Mouse (Mus musculus) heart, embryonic 13.5 days (tissue): ENCODE measurements around the gene Sox21. TPM values are rescaled to one million over a fixed set of nuclear protein-coding genes. Genes with fewer than 3 reads are reported as not detected.

Experiments used
- ATAC-seq: fragments of 200-750 bp; cut with Nextera tagmentation; 2 replicates; pipeline ENCODE4 v1.8.0; 2017; ENCODE audit warnings: moderate TSS enrichment; ENCODE audit not compliant: insufficient number of reproducible peaks, low FRiP score, low TSS enrichment; ENCODE audit errors: extremely low read depth
- H3K27ac ChIP-seq: fragments of 300-500 bp; sonication (generic); replicated peaks from 2 replicates; pipeline ENCODE4 v1.5.1; 2015; ENCODE audit warnings: moderate library complexity, mild to moderate bottlenecking, inconsistent platforms
- H3K27me3 ChIP-seq: fragments of 300-500 bp; sonication (generic); replicated peaks from 2 replicates; pipeline ENCODE4 v1.6.1; 2015; ENCODE audit warnings: mild to moderate bottlenecking, inconsistent platforms
- H3K36me3 ChIP-seq: fragments of 300-500 bp; sonication (generic); 2 replicates; pipeline ENCODE4 v1.6.1; 2015; ENCODE audit warnings: mild to moderate bottlenecking, inconsistent platforms
- H3K4me1 ChIP-seq: fragments of 300-500 bp; sonication (generic); 2 replicates; pipeline ENCODE4 v1.6.1; 2015; ENCODE audit warnings: inconsistent platforms
- H3K4me2 ChIP-seq: fragments of 300-500 bp; sonication (generic); 2 replicates; pipeline ENCODE4 v1.6.1; 2015; ENCODE audit warnings: inconsistent platforms, mild to moderate bottlenecking, moderate library complexity
- H3K4me3 ChIP-seq: fragments of 300-500 bp; sonication (generic); 2 replicates; pipeline ENCODE4 v1.5.1; 2015; ENCODE audit warnings: moderate library complexity, mild to moderate bottlenecking, inconsistent platforms
- H3K9ac ChIP-seq: fragments of 300-500 bp; sonication (generic); 2 replicates; pipeline ENCODE4 v1.6.1; 2015; ENCODE audit warnings: inconsistent platforms, mild to moderate bottlenecking, moderate library complexity
- H3K9me3 ChIP-seq: fragments of 300-500 bp; sonication (generic); 2 replicates; pipeline ENCODE4 v1.6.1; 2016; ENCODE audit warnings: inconsistent platforms
- WGBS: fragments of 180-500 bp; shearing (Covaris S2); methylation state at CpG from one replicate; pipeline ENCODE4 v1.1.7; 2015; ENCODE audit warnings: mixed read lengths; 5-methylcytosine and 5-hydroxymethylcytosine counted together
- polyA plus RNA-seq: library from polyadenylated mRNA; unstranded; fragments of >200 nt; fragmentation: Nextera tagmentation; extraction: Ambion mirVana; gene quantifications from 2 replicates; pipeline ENCODE4 v1.2.1, GENCODE M21; 2015

Sox21 gene
- polyA plus RNA-seq, 1 experiment from 2014 or later: 0.05 TPM

DNA sequence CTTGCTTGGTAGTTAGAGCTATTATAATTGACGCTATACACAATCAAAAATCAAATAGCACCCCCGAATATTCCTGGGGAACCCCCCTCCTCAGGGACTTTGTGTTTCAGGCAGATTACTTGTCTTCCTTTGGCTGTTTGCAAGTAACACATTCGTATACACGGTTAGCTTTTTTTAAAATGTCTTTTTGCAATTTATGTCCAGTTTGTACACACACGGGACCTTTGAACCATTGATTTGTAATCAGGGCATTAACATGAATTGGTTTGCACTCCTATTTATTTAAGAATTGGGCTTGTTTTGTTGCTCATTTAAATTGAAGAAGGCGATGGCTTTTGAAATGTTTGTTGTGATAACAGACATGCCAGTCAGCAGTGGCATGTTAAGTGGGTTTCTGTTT, 956 bp upstream of the Sox21 start:
- no peak overlapping the region for H3K9ac ChIP-seq
- no peak overlapping the region for H3K27ac ChIP-seq
- H3K27me3 ChIP-seq: peaks cover 73% of the 10 kb centered on the region
- peaks cover 3% of the 10 kb centered on the region for H3K9me3 ChIP-seq
- no peak overlapping the region for H3K4me3 ChIP-seq
- H3K4me1 ChIP-seq: peaks cover 29% of the 10 kb centered on the region
- WGBS: 9% methylated on average over 6 of the region's 6 CpGs
- no peaks in the 10 kb centered on the region for H3K36me3 ChIP-seq
- no peak overlapping the region for H3K4me2 ChIP-seq
- ATAC-seq: no peak

DNA sequence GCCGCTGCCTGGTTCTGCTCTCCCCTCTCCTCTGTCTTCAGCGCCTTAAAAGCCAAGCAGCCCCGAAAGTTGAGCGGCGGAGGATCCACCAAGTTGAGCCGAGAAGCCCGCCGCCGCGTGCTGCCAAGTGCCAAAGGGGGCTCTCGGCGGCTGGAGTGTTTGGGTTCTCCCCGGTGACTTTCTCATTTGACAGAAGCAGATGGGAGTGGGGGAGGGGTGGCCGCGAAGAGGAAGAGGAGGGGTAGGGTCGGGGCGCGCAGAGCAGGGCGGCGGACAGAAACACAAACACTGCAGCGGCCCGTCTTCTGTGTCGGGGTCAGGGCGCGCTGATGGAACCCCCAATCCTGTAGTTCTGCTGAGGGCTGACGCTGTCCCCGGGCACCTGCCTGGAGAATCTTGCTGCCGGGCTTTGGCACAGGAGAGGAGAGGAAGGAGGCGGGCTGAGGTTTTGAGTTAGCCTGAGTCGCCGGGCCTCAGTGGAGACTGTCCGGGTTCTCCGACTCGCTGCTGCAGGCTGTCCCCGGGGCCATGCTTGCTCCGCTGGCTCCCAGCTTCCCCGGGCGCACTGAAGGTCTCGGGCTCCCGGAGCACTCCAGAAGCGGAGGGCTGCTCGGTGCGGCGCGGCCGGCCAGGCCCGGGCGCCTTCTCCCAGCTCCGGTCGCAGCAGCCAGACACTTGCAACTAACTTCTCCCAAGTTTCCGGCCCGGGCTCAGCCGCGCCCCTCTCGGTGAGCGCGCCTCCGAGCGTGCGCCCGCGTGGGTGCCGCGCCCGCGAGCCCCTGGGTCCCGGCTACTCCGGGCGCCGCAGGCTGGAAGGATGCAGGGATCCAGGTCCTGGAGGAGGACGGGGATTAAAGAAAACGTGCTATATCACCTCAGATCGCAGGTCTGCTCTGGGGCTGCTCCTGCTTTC, 601 bp downstream of the Sox21 start:
- Histone ChIP-seq H3K27me3 (peaks cover 89% of the 10 kb centered on the region), H3K9ac (peak overlapping the region; percentile 62), H3K9me3 (no peaks in the 10 kb centered on the region), H3K36me3 (no peaks in the 10 kb centered on the region), H3K4me3 (peak overlapping the region; percentile 65), H3K27ac (no peak overlapping the region), H3K4me1 (peaks cover 34% of the 10 kb centered on the region), H3K4me2 (peak overlapping the region; percentile 98)
- no peak for ATAC-seq
- under 1% methylated on average over 73 of the region's 73 CpGs for WGBS

DNA sequence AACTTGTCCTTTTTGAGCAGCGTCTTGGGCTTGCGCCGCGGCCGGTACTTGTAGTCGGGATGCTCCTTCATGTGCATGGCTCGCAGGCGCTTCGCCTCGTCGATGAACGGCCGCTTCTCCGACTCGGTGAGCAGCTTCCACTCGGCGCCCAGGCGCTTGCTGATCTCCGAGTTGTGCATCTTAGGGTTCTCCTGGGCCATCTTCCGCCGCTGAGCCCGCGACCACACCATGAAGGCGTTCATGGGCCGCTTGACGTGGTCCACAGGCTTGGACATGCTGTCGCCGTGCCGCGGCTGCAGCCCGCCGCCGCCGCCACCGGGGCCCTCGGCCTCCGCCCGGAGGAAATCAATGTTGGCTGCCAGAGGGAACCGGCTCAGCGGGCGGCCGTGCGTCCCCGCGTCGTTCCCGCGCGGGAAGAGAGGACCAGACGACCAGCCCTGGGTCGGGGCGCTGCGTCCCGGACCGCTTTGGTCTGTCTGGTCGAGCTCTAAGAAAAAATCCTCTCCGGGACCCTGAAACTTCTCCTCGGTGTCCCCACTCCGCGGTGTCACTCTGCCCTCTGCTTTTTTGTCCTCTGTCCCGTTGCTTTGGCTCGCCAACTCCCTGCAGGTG, 1.4 kb downstream of the Sox21 start:
- Histone ChIP-seq H3K4me3 (peak overlapping the region; percentile 65), H3K27ac (no peak overlapping the region), H3K27me3 (peaks cover 90% of the 10 kb centered on the region), H3K9ac (peak overlapping the region; percentile 62; the same call in 1 of the 2 replicates), H3K36me3 (no peaks in the 10 kb centered on the region), H3K4me2 (peak overlapping the region; percentile 98), H3K9me3 (no peaks in the 10 kb centered on the region), H3K4me1 (peaks cover 38% of the 10 kb centered on the region)
- under 1% methylated on average over 62 of the region's 62 CpGs for WGBS
- no peak for ATAC-seq

DNA sequence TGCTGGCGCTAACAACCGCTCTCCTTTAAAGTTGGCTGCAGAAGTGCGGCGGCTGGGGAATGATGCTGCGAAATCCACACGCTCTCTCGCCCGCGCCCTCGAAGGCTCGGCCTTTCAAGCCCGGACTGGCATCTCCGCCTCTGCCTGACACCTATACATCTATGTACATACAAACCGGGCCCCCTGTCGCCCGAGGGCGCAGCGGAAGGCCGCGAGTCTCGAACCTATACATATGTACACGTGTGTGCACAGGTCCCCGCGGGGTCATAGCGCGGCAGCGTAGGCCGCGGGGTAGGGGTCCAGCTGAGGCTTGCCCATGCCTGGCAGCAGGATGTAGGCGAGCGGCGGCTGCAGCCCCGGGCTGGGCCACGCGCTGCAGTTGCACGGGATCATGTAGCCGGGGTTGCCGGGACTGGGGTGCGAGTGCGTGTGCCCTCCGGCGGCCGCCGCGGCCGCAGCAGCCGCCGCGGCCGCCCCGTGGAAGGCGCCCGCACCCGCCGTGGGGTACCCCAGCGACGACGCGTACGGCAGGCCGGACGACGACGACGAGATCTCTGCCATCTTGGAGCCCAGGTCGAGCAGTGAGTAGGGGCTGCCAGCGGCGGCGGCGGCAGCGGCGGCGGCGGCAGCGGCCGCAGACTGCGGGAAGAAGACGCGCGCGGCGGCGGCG, 2.2 kb downstream of the Sox21 start:
- 0 out of 2 replicates have a peak overlapping the region, but pooled peaks have one; percentile 17 for H3K9ac ChIP-seq

GRCm38 (mm10) chr14:118233786-118234540, 2.9 kb downstream of the Sox21 start:
- Histone ChIP-seq H3K9me3 (no peaks in the 10 kb centered on the region), H3K27me3 (peaks cover 90% of the 10 kb centered on the region), H3K4me3 (peak overlapping the region; percentile 65), H3K9ac (no peak overlapping the region), H3K27ac (no peak overlapping the region), H3K4me2 (peak overlapping the region; percentile 98; the same call in 1 of the 2 replicates), H3K4me1 (peaks cover 38% of the 10 kb centered on the region), H3K36me3 (no peaks in the 10 kb centered on the region)
- 2% methylated on average over 26 of the region's 26 CpGs for WGBS
- no peak for ATAC-seq

More for the DNA sequence above, 2.2 kb downstream of the Sox21 start:
- Histone ChIP-seq H3K36me3 (no peaks in the 10 kb centered on the region), H3K27me3 (peaks cover 90% of the 10 kb centered on the region), H3K27ac (no peak overlapping the region), H3K4me3 (peak overlapping the region; percentile 65), H3K4me1 (peaks cover 38% of the 10 kb centered on the region), H3K9me3 (no peaks in the 10 kb centered on the region), H3K4me2 (peak overlapping the region; percentile 98)
- ATAC-seq: no peak
- under 1% methylated on average over 59 of the region's 84 CpGs for WGBS

GRCm38 (mm10) chr14:118232381-118232970, 4.4 kb downstream of the Sox21 start:
- Histone ChIP-seq H3K36me3 (no peaks in the 10 kb centered on the region), H3K9ac (no peak overlapping the region), H3K27me3 (peaks cover 93% of the 10 kb centered on the region), H3K4me3 (no peak overlapping the region), H3K4me1 (peaks cover 38% of the 10 kb centered on the region), H3K27ac (no peak overlapping the region), H3K4me2 (no peak overlapping the region), H3K9me3 (no peaks in the 10 kb centered on the region)
- ATAC-seq: no peak
- 3% methylated on average over 8 of the region's 8 CpGs for WGBS

GRCm38 (mm10) chr14:118226471-118227155, 10.2 kb downstream of the Sox21 start:
- H3K4me2 ChIP-seq: peak overlapping the region; percentile 41
- ATAC-seq: no peak
- H3K27me3 ChIP-seq: peaks cover 98% of the 10 kb centered on the region
- H3K4me1 ChIP-seq: peaks cover 21% of the 10 kb centered on the region
- H3K36me3 ChIP-seq: no peaks in the 10 kb centered on the region
- H3K9ac ChIP-seq: no peak overlapping the region
- WGBS: under 1% methylated on average over 19 of the region's 21 CpGs
- H3K9me3 ChIP-seq: no peaks in the 10 kb centered on the region
- peak overlapping the region; percentile 29; the same call in 1 of the 2 replicates for H3K4me3 ChIP-seq
- no peak overlapping the region for H3K27ac ChIP-seq

DNA sequence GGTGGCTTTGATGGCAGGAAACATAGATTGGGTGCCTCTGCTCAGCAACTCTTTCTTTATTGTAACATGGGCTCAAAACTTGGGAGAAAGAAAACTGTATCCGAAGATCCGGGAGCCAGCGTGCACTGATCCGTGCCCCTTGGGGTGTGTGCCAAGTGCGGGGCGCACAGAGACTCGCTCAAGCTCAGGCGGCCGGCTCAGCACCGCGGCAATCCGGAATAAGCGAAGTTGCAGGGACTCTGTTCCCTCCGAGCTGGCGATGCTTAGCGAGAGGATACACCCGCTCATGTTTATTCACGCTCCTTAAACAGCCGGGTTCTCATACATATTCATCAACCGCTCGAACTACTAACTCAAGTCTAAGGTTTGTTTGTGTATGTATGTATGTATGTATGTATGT, 10.9 kb downstream of the Sox21 start:
- Histone ChIP-seq H3K36me3 (no peaks in the 10 kb centered on the region), H3K4me1 (peaks cover 16% of the 10 kb centered on the region), H3K9ac (no peak overlapping the region), H3K27me3 (peaks cover 96% of the 10 kb centered on the region), H3K9me3 (no peaks in the 10 kb centered on the region), H3K4me2 (peak overlapping the region; percentile 41), H3K27ac (no peak overlapping the region), H3K4me3 (peak overlapping the region; percentile 29)
- WGBS: under 1% methylated on average over 21 of the region's 21 CpGs
- no peak for ATAC-seq

DNA sequence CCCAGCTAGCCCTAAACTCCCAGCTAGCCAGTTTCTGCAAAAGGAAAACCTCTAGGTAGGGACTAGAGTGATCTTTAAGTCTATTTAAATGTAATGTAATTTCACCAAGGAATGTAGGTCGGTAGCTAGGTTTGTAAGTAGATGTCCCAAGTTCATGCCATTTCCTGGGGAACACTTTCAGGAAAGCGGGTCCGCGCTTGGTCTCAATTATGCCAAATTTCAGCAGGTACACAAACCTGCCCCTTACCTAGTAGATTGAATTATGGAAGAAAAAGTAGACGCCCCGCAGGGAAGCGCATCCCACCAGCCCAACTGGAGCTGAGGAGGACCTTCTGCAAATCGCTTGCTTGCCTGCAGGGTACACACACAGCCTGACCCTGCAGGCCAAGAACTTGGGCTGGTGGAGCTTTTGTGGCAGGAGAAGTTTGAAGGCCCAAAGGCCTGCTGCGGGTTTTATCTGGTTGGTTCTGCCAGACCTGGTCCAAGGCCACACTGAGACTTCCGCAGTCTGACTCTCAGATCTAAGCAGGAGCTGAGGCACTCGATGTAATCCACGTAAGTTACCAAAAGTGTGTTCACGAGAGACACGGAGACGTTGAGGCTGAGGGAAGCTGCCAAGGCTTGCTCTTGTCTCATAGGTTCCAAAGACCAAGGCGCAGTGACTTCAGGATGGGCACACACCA, 11.6 kb downstream of the Sox21 start:
- no peaks in the 10 kb centered on the region for H3K36me3 ChIP-seq
- no peak overlapping the region for H3K27ac ChIP-seq
- no peaks in the 10 kb centered on the region for H3K9me3 ChIP-seq
- H3K4me3 ChIP-seq: 0 out of 2 replicates have a peak overlapping the region, but pooled peaks have one; percentile 29
- H3K27me3 ChIP-seq: peaks cover 91% of the 10 kb centered on the region
- H3K9ac ChIP-seq: no peak overlapping the region
- H3K4me2 ChIP-seq: peak overlapping the region; percentile 41
- peaks cover 16% of the 10 kb centered on the region for H3K4me1 ChIP-seq
- WGBS: 10% methylated on average over 16 of the region's 16 CpGs
- no peak for ATAC-seq

DNA sequence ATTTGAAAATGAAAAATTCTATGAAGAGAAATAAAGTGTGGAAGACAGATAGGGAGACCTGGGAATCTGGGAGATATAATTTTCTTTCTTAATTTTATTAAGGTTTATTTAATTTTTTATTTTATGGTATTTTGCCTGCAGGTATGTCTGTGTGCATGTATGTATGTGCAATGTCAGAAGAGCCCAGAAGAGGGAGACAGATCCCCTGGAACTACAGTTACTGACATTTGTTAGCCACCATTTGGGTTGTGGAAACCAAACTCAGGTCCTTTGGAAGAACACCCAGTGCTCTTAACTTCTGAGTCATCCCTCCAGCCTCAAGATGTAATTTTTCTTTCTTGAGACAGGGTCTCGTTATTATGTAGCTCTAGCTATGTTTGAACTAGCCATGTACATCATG, 15.9 kb downstream of the Sox21 start:
- WGBS: 72% methylated on average over 1 of the region's 1 CpGs
- H3K27ac ChIP-seq: no peak overlapping the region
- H3K27me3 ChIP-seq: peaks cover 79% of the 10 kb centered on the region
- H3K4me2 ChIP-seq: no peak overlapping the region
- no peak for ATAC-seq
- peaks cover 6% of the 10 kb centered on the region for H3K4me1 ChIP-seq
- H3K4me3 ChIP-seq: no peak overlapping the region
- H3K9ac ChIP-seq: no peak overlapping the region
- H3K36me3 ChIP-seq: no peaks in the 10 kb centered on the region
- no peaks in the 10 kb centered on the region for H3K9me3 ChIP-seq
